Mouse (Mus musculus) lung, adult 2 months (tissue): ENCODE data around the gene Lrrc25.

Source experiments
- CTCF ChIP-seq: fragments of 200-500 bp; IDR thresholded peaks from 2 replicates; pipeline ENCODE4 v1.5.1; 2011; ENCODE audit warnings: mild to moderate bottlenecking, low read length, control low read depth; ENCODE audit not compliant: insufficient read depth
- POLR2A ChIP-seq: fragments of 200-500 bp; IDR thresholded peaks from 2 replicates; pipeline ENCODE4 v1.6.1; 2011; ENCODE audit warnings: low read depth, mild to moderate bottlenecking, control low read depth, low read length, borderline replicate concordance; ENCODE audit errors: extremely low read depth

DNA sequence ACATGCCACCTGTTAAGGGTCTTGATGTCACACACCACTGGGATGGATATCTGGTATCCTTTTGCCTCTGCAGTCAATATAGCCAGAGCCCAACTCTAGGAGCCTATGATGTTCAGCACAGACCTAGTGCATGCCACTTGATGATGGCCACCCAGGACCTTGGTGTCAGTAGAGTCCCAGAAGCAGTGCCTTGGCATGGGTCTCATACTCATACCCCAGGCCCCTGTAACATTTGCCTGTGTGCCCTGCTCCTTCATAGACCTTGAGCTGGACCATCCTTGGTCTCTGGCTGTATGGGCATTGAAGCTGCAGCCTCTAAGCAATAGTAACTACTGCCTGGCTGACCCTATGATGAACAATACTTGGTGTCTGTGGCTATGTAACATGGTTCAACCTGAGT is 41.7 kb upstream of the Lrrc25 start:
- TF ChIP-seq CTCF (no peak), POLR2A (no peak)
